Mouse (Mus musculus): Measurements from ENCODE around the gene Iqgap1. TPM values are rescaled to one million over a fixed set of nuclear protein-coding genes. Genes with fewer than 3 reads are reported as not detected.

Iqgap1 gene
- polyA plus RNA-seq (2015; fragmentation: Nextera tagmentation; extraction: Ambion mirVana) = 52.8 and 58.0 TPM in 2 replicates

DNA sequence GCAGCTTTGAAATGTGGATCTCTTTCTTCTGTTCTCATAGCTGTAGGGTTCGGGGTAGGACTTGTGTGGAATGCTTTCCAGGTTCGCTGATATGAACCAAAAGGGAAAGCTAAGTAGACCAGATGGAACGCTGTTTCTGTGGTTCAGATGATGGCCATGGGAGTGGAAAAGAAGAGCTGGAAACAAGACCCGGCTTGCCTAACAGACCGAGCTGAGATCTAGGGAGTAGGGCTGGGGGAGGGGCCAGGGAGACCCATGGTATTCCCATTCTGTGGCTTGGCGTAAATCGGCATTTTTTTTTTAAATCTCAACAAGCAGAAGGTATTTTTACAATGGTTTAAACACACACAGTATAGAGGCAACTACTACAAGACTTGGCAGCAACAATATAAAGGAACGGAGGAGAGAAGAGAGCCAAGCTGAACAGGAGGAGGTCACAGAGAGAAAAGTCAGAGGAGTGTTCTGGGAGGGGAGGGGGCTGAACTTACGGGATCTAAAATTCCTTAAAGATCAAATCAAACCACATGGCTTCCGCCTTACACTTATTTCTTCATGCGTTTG lies at the start of gene Iqgap1:
Gene Iqgap1 (minus strand): TSS at position 132 of the 561 bp plus-strand sequence.
- Histone ChIP-seq H3K4me3 (ENCODE audit: low read depth, low read length) (no peak within 1 kb of the TSS), H3K9me3 (ENCODE audit: control insufficient read depth, low read length) (no peaks in the 10 kb centered on the region), H3K36me3 (ENCODE audit: control insufficient read depth, insufficient read depth, low read length) (no peaks in the 10 kb centered on the region), H3K27ac (replicated peaks) (no peak within 1 kb of the TSS), H3K4me2 (replicated peaks; ENCODE audit: low read depth) (no peak within 1 kb of the TSS), H3K9ac (ENCODE audit: low read length) (no peak within 1 kb of the TSS), H3K27me3 (ENCODE audit: control insufficient read depth, insufficient read depth, low read length) (no peaks in the 10 kb centered on the region), H3K4me1 (replicated peaks; ENCODE audit: control insufficient read depth, insufficient read depth) (no peaks in the 10 kb centered on the region)
- TF ChIP-seq CTCF (IDR thresholded peaks at IDR 0.05; ENCODE audit: low read depth) (no peak), EP300 (optimal IDR thresholded peaks at IDR 0.05) (no peak)
- 55% methylated on average over 11 of the region's 11 CpGs for WGBS
- DNase-seq (ENCODE audit: low spot score) = no peak
- no peak for ATAC-seq (ENCODE audit: low FRiP score, low TSS enrichment)

DNA sequence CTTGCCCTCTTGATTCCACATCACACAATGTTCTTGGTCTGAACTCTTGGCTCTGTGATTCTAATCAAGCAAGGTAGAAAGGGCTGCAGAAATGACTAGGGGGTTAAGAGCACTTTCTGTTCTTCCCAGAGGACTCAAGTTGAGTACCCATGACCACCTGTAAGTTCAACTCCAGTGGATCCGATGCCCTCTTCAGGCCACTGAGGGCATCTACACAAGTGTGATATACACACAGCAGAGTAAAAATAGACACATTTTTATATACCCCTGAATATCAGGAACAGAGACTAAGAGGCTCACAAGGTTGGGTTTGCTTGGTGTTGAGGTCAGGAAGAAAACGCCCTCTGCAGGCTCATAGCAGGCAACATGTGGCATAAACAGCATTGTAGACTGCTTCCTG lies 47.9 kb upstream of the Iqgap1 start:
- H3K4me2 ChIP-seq (replicated peaks; ENCODE audit: low read depth) = no peak overlapping the region
- WGBS = 98% methylated on average over 2 of the region's 2 CpGs
- no peak for ATAC-seq (ENCODE audit: low FRiP score, low TSS enrichment)
- DNase-seq (ENCODE audit: low spot score) = no peak
- no peaks in the 10 kb centered on the region for H3K4me1 ChIP-seq (replicated peaks; ENCODE audit: control insufficient read depth, insufficient read depth)
- H3K4me3 ChIP-seq (ENCODE audit: low read depth, low read length) = no peak overlapping the region
- no peaks in the 10 kb centered on the region for H3K9me3 ChIP-seq (ENCODE audit: control insufficient read depth, low read length)
- H3K27me3 ChIP-seq (ENCODE audit: control insufficient read depth, insufficient read depth, low read length) = no peaks in the 10 kb centered on the region
- TF ChIP-seq EP300 (optimal IDR thresholded peaks at IDR 0.05) (no peak), CTCF (IDR thresholded peaks at IDR 0.05; ENCODE audit: low read depth) (no peak)
- no peak overlapping the region for H3K9ac ChIP-seq (ENCODE audit: low read length)
- H3K36me3 ChIP-seq (ENCODE audit: control insufficient read depth, insufficient read depth, low read length) = peaks cover 12% of the 10 kb centered on the region; the same call in 1 of the 2 replicates
- no peak overlapping the region for H3K27ac ChIP-seq (replicated peaks)

DNA sequence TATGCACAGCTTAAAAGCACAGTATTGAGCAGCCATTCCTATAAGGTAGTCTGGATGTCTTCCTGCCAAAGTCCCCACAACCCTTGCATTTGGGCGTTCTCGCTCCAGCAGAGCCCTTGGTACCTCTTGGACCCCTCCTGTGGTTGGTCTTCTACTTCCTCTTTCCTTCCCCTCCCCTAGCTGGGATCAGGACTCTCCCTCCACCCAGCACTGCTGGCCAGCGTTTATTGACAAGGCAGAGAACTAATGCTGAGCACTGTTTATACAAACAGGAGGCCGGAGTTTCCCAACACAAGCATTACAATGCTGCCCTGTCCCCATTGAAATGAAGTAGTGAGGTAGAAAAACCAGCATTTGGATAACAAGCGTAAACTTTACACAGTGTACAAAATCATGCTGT lies 47.3 kb upstream of the Iqgap1 start:
- Histone ChIP-seq H3K9ac (ENCODE audit: low read length) (no peak overlapping the region), H3K27me3 (ENCODE audit: control insufficient read depth, insufficient read depth, low read length) (no peaks in the 10 kb centered on the region), H3K4me1 (replicated peaks; ENCODE audit: control insufficient read depth, insufficient read depth) (no peaks in the 10 kb centered on the region), H3K9me3 (ENCODE audit: control insufficient read depth, low read length) (no peaks in the 10 kb centered on the region), H3K4me3 (ENCODE audit: low read depth, low read length) (no peak overlapping the region), H3K27ac (replicated peaks) (no peak overlapping the region), H3K4me2 (replicated peaks; ENCODE audit: low read depth) (no peak overlapping the region), H3K36me3 (ENCODE audit: control insufficient read depth, insufficient read depth, low read length) (peaks cover 12% of the 10 kb centered on the region; the same call in 1 of the 2 replicates)
- no peak for DNase-seq (ENCODE audit: low spot score)
- 87% methylated on average over 5 of the region's 5 CpGs for WGBS
- TF ChIP-seq EP300 (optimal IDR thresholded peaks at IDR 0.05) (no peak), CTCF (IDR thresholded peaks at IDR 0.05; ENCODE audit: low read depth) (no peak)
- 0 out of 2 replicates have a peak, but pooled peaks have one; percentile 5 for ATAC-seq (ENCODE audit: low FRiP score, low TSS enrichment)

DNA sequence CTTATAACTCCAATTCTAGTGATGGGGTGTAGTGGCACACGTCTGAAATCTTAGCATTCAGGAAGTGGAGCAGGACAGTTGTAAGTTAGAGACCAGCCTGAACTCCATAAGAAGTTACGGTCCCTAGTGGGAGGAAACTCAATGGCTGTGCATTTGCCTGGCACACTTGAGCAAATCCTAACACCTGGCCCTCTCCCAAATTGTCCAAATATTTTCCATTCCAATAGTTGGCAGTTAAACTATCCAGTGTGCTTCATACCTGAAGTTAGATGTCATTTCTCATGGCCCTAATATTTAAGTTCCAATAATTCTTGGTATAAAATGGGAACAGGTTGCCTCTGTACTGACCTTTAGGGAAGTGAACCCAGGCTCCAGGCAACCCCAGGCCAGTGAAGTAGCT lies 42.9 kb upstream of the Iqgap1 start:
- Histone ChIP-seq H3K4me2 (replicated peaks; ENCODE audit: low read depth) (no peak overlapping the region), H3K9ac (ENCODE audit: low read length) (no peak overlapping the region), H3K36me3 (ENCODE audit: control insufficient read depth, insufficient read depth, low read length) (peaks cover 2% of the 10 kb centered on the region; the same call in 1 of the 2 replicates), H3K4me3 (ENCODE audit: low read depth, low read length) (no peak overlapping the region), H3K9me3 (ENCODE audit: control insufficient read depth, low read length) (no peaks in the 10 kb centered on the region), H3K27ac (replicated peaks) (no peak overlapping the region), H3K27me3 (ENCODE audit: control insufficient read depth, insufficient read depth, low read length) (no peaks in the 10 kb centered on the region), H3K4me1 (replicated peaks; ENCODE audit: control insufficient read depth, insufficient read depth) (no peaks in the 10 kb centered on the region)
- no peak for DNase-seq (ENCODE audit: low spot score)
- no peak for ATAC-seq (ENCODE audit: low FRiP score, low TSS enrichment)
- no peak for TF ChIP-seq EP300 (optimal IDR thresholded peaks at IDR 0.05)
- WGBS = 81% methylated on average over 2 of the region's 2 CpGs

DNA sequence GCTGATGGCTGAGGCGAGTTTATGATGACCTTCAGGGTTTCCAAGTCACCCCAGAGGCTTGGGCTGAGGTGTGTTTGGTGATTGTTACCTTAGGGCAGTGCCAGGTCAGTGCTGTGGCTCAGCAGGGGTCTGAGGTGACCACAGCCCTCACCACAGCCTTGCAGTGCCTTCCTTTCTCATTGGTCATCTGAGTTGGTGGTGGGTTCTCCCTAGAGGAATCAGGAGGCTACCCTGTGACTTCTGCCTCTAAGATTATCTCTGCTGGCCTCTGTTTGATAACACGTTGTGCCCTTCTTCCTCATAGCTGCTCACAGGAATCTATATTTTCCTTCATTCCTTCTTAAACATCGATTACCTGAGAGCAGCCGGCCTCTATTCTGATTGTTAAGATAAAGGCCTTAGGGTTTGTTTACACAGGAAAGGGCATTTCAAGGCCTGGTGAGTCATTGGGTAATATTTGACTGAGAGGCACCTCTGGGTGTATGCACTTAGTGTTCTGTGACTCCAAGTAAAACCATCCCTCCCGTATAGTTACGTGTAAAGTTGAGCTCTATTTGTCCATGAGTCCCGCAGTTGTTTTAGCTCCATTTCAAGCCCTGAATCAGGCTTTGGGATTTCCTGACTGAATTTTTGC lies 40.9 kb upstream of the Iqgap1 start:
- no peak overlapping the region for H3K4me3 ChIP-seq (ENCODE audit: low read depth, low read length)
- peak; percentile 57 for DNase-seq (ENCODE audit: low spot score)
- no peak overlapping the region for H3K9ac ChIP-seq (ENCODE audit: low read length)
- H3K4me2 ChIP-seq (replicated peaks; ENCODE audit: low read depth) = no peak overlapping the region
- H3K27ac ChIP-seq (replicated peaks) = peak overlapping the region; percentile 67; the same call in 1 of the 2 replicates
- no peaks in the 10 kb centered on the region for H3K27me3 ChIP-seq (ENCODE audit: control insufficient read depth, insufficient read depth, low read length)
- 39% methylated on average over 7 of the region's 7 CpGs for WGBS
- peak; percentile 95 for ATAC-seq (ENCODE audit: low FRiP score, low TSS enrichment)
- H3K4me1 ChIP-seq (replicated peaks; ENCODE audit: control insufficient read depth, insufficient read depth) = no peaks in the 10 kb centered on the region; the same call in 1 of the 2 replicates
- no peaks in the 10 kb centered on the region for H3K9me3 ChIP-seq (ENCODE audit: control insufficient read depth, low read length)
- TF ChIP-seq EP300 (optimal IDR thresholded peaks at IDR 0.05) (no peak), CTCF (IDR thresholded peaks at IDR 0.05; ENCODE audit: low read depth) (no peak)
- H3K36me3 ChIP-seq (ENCODE audit: control insufficient read depth, insufficient read depth, low read length) = no peaks in the 10 kb centered on the region; the same call in 1 of the 2 replicates

DNA sequence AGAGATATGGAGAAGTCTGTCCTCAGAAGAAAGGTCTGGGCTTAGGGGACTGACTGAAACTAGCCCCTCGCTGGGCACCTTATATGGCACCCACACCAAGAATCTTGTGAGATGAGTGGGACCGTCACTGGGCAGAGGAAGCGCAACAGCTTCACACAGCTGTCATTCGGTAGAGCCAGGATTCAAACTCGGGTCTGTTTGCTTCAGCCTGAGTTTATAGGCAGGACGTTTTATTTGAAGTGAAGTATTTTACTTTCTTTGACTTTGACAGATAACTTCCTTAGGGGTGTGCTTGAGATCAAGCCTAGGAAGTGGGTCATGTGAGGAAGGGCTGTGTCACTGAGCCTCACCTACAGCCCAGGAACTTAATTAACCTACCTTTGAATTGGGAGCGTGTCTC lies 39.7 kb upstream of the Iqgap1 start:
- Histone ChIP-seq H3K4me1 (replicated peaks; ENCODE audit: control insufficient read depth, insufficient read depth) (no peaks in the 10 kb centered on the region; the same call in 1 of the 2 replicates), H3K4me3 (ENCODE audit: low read depth, low read length) (no peak overlapping the region), H3K9me3 (ENCODE audit: control insufficient read depth, low read length) (no peaks in the 10 kb centered on the region), H3K4me2 (replicated peaks; ENCODE audit: low read depth) (no peak overlapping the region), H3K9ac (ENCODE audit: low read length) (no peak overlapping the region), H3K27ac (replicated peaks) (peak overlapping the region; percentile 41), H3K27me3 (ENCODE audit: control insufficient read depth, insufficient read depth, low read length) (no peaks in the 10 kb centered on the region), H3K36me3 (ENCODE audit: control insufficient read depth, insufficient read depth, low read length) (no peaks in the 10 kb centered on the region; the same call in 1 of the 2 replicates)
- no peak for DNase-seq (ENCODE audit: low spot score)
- ATAC-seq (ENCODE audit: low FRiP score, low TSS enrichment) = no peak
- no peak for TF ChIP-seq CTCF (IDR thresholded peaks at IDR 0.05; ENCODE audit: low read depth)
- TF ChIP-seq EP300 (optimal IDR thresholded peaks at IDR 0.05) = no peak
- 76% methylated on average over 7 of the region's 7 CpGs for WGBS

Measured in stomach, postnatal 0 days (tissue).